Mouse (Mus musculus): ENCODE measurements at regions not wholly inside any gene's neighbourhood (a gene's known extent, or its start where the extent isn't known, plus 50 kb on each side); places are given as distances from the start of the nearest gene placed in this dataset.

DNA sequence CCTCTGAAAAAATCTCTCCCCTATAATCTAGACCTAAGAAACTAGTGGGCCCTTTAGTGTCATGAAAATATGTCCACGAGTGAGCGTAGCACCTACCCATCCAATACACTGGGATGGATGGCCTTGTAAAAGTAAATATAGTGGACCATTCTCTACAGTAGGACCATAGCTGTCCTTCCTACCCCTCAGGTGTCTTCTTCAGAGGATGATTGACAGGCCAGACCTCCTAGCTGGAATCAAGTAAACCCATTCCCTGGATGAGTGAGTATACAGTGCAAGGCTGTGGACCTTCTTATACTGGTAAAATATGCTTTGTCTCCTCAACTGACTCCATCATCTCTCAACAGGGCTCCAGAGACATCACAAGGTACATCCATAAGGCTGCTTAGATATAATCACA, 274.8 kb upstream of the Vstm2b start:
- H3K9ac ChIP-seq, result no peak overlapping the region
- H3K36me3 ChIP-seq, result no peaks in the 10 kb centered on the region
- H3K9me3 ChIP-seq (replicated peaks), result no peaks in the 10 kb centered on the region
- ATAC-seq (replicated peaks; ENCODE audit: low FRiP score), result peak; percentile 53; the same call in 1 of the 2 replicates
- no peak overlapping the region for H3K4me2 ChIP-seq
- no peaks in the 10 kb centered on the region for H3K4me1 ChIP-seq
- no peak overlapping the region for H3K4me3 ChIP-seq (replicated peaks)
- H3K27ac ChIP-seq, result no peak overlapping the region
- 78% methylated on average over 2 of the region's 2 CpGs for WGBS
- no peaks in the 10 kb centered on the region for H3K27me3 ChIP-seq

DNA sequence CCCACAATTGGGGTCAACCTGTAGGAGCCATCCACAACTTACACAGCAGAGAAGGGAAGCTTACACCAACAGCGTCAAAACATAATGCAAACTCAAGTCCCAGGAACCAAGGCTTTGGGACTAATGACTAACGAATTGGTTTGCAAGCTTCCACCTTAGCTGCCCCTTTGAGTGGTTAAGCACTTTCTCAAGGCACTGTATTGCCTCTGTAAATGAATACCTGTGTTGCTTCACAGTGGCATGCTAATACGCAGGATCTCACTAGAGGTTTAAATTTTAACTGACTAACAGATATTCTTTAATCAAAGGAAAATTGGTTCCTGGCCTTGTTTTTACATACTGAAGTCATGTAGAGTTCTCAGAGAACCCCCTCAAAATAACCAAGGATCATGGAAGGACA, 261.8 kb upstream of the Vstm2b start:
- Histone ChIP-seq H3K9ac (no peak overlapping the region), H3K36me3 (no peaks in the 10 kb centered on the region), H3K4me2 (no peak overlapping the region), H3K27me3 (no peaks in the 10 kb centered on the region), H3K27ac (no peak overlapping the region), H3K4me1 (no peaks in the 10 kb centered on the region), H3K9me3 (replicated peaks) (no peaks in the 10 kb centered on the region), H3K4me3 (replicated peaks) (no peak overlapping the region)
- ATAC-seq (replicated peaks; ENCODE audit: low FRiP score), result peak; percentile 87
- 74% methylated on average over 3 of the region's 3 CpGs for WGBS

DNA sequence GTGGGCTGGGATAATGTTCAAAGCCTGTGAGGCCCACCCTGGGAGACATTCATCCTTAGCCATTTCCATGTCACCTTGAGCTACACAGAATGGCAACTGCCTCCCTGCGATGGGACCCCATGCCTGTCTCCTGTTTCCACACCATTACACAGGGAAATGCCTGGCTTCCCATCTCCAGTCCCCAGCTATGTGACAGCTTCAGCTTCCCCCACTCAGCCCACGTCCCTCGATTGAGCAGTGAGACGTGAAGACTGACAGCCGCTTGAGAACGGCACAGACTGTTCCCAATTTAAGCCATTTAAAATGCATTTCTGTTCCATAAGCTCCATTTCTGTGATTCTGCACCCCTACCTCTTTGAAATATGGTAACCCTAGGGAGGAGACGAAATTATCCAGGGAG, 243.1 kb upstream of the Vstm2b start:
- Histone ChIP-seq H3K27ac (no peak overlapping the region), H3K36me3 (no peaks in the 10 kb centered on the region), H3K9ac (no peak overlapping the region), H3K4me2 (no peak overlapping the region), H3K4me1 (peaks cover 18% of the 10 kb centered on the region), H3K9me3 (replicated peaks) (no peaks in the 10 kb centered on the region), H3K27me3 (no peaks in the 10 kb centered on the region), H3K4me3 (replicated peaks) (no peak overlapping the region)
- ATAC-seq (replicated peaks; ENCODE audit: low FRiP score), result peak; percentile 74
- WGBS, result 39% methylated on average over 7 of the region's 7 CpGs

DNA sequence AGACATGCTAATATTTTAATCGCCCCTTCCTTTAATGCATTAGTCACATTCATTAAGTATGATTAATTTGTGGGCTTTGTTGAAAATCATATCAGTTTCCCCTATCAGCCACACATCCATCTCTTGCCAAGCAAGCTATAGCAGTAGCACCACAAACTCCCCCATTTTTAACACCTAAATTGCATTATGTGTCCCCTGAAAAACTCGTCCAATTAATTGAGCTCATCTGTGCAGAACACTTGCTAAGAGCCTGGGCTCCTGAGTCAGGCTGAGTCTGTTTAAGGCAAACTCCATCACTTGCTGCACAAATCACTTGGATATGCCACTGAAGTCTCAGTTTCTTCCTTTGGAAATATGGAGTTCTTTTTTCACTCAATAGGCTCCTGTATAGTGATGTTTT, 242.7 kb upstream of the Vstm2b start:
- Histone ChIP-seq H3K4me1 (peaks cover 21% of the 10 kb centered on the region), H3K4me2 (no peak overlapping the region), H3K36me3 (no peaks in the 10 kb centered on the region), H3K9me3 (replicated peaks) (no peaks in the 10 kb centered on the region), H3K9ac (no peak overlapping the region), H3K4me3 (replicated peaks) (no peak overlapping the region), H3K27ac (no peak overlapping the region), H3K27me3 (no peaks in the 10 kb centered on the region)
- WGBS, result 61% methylated on average over 2 of the region's 2 CpGs
- ATAC-seq (replicated peaks; ENCODE audit: low FRiP score), result no peak

DNA sequence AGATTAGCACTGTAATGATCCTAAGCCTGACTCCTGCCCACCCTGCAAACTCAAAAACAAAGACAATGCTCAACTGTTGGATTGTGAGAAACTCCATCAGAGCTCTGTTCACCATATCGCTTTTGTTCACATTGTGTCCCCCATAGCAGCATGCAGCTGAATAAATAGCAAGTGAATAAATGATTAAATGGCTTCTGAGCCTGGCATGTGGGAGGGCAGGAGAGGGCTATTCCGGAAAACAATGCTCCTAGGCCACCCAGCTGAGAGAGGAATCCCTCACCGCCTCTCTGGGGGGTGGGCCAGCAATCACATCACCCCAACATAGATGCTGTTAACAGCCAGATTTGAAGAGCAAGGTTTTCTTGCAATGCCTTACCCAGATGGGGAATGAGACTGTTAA, 238.5 kb upstream of the Vstm2b start:
- Histone ChIP-seq H3K36me3 (no peaks in the 10 kb centered on the region), H3K9me3 (replicated peaks) (no peaks in the 10 kb centered on the region), H3K4me1 (peaks cover 18% of the 10 kb centered on the region), H3K4me2 (no peak overlapping the region), H3K4me3 (replicated peaks) (no peak overlapping the region), H3K27me3 (no peaks in the 10 kb centered on the region), H3K9ac (no peak overlapping the region), H3K27ac (no peak overlapping the region)
- WGBS, result 10% methylated on average over 3 of the region's 3 CpGs
- ATAC-seq (replicated peaks; ENCODE audit: low FRiP score), result peak; percentile 43

DNA sequence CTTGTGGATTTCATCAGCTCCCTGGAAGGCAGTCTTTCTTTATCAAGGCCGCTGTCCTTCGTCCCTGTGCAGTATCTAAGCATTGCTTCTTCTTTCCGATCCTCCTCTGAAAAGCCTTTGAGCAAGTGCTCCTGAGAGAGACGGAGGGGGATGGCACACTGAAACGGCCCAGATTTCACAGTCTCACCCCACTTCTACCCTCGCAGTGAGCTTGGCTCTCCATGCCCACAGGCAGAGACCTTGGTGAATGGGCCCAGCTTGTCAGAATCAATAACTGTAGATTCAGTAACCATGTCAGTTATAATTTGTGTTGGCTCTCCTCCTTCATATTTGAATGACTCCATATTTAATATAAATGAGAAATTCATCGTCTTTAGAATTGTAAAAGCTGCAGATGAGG, 234.3 kb upstream of the Vstm2b start:
- H3K4me2 ChIP-seq, result no peak overlapping the region
- ATAC-seq (replicated peaks; ENCODE audit: low FRiP score), result no peak
- no peaks in the 10 kb centered on the region for H3K9me3 ChIP-seq (replicated peaks)
- H3K27me3 ChIP-seq, result no peaks in the 10 kb centered on the region
- no peaks in the 10 kb centered on the region for H3K36me3 ChIP-seq
- no peak overlapping the region for H3K9ac ChIP-seq
- no peak overlapping the region for H3K27ac ChIP-seq
- H3K4me1 ChIP-seq, result peaks cover 9% of the 10 kb centered on the region; the same call in 1 of the 2 replicates
- WGBS, result 83% methylated on average over 7 of the region's 7 CpGs
- no peak overlapping the region for H3K4me3 ChIP-seq (replicated peaks)

DNA sequence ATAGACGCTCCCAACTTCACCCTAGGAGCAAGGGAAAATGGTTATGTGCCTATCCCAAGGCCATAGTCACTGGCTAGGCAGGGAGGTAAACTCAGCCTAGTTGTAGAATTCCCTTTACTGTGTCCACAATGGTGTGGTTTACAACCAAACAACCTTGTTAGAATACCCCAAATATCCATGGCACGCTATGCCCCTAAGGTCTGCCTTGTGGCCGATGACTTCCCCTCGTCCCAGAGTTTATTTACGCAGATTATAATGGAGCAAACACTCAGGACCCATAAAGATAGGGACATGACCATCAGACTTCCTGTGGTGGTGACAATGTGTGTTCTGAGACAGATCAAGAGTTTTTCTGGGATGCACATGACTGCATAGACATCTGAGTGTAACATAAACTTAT, 231.5 kb upstream of the Vstm2b start:
- ATAC-seq (replicated peaks; ENCODE audit: low FRiP score), result no peak

DNA sequence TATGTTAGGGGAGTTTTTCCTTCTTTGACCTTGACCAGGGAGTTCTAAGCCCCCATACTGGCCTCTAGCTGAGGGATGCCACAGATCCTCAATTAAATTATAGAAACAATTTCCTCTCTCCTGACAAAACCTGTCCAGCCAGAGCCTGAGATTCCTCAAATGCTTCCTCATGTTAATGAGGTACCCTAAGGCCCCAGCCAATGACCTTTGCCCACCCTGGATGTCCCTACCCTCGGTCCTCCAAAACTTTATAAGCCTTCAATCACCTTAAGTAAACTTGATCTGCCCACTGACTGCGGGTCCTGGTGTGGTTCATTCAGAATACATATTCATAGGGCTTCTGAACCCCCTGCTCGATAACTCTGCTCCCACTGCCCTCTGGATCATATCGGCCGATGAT, 227.7 kb upstream of the Vstm2b start:
- no peak for ATAC-seq (replicated peaks; ENCODE audit: low FRiP score)

More for the DNA sequence above, 231.5 kb upstream of the Vstm2b start:
- no peaks in the 10 kb centered on the region for H3K27me3 ChIP-seq
- H3K27ac ChIP-seq, result no peak overlapping the region
- whole genome bisulfite sequencing, result 89% methylated on average over 5 of the region's 5 CpGs
- H3K4me3 ChIP-seq (replicated peaks), result no peak overlapping the region
- no peaks in the 10 kb centered on the region for H3K9me3 ChIP-seq (replicated peaks)
- no peak overlapping the region for H3K9ac ChIP-seq
- no peaks in the 10 kb centered on the region for H3K4me1 ChIP-seq
- no peak overlapping the region for H3K4me2 ChIP-seq
- H3K36me3 ChIP-seq, result no peaks in the 10 kb centered on the region

DNA sequence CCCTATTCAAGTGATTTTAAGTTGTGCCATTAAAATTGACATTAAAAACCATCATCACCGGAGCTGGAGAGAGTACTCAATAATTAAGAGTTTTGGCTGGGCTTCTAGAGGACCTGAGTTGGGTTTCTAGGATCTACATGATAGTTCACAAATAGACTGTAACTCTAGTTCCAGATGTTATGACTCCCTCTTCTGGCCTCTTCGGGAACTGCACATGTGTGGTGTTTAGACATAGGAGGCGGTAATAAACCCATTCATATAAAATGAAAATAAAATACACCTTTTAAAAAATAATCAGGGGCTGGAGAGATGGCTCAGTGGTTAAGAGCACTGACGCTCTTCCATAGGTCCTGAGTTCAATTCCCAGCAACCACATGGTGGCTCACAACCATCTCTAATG, 227.1 kb upstream of the Vstm2b start:
- no peaks in the 10 kb centered on the region for H3K27me3 ChIP-seq
- 95% methylated on average over 4 of the region's 4 CpGs for WGBS
- no peak overlapping the region for H3K4me3 ChIP-seq (replicated peaks)
- H3K4me1 ChIP-seq, result 0 out of 2 replicates have a peak, but pooled peaks cover 4% of the 10 kb centered on the region
- H3K4me2 ChIP-seq, result no peak overlapping the region
- no peaks in the 10 kb centered on the region for H3K36me3 ChIP-seq
- H3K27ac ChIP-seq, result no peak overlapping the region
- no peaks in the 10 kb centered on the region for H3K9me3 ChIP-seq (replicated peaks)
- no peak for ATAC-seq (replicated peaks; ENCODE audit: low FRiP score)
- H3K9ac ChIP-seq, result no peak overlapping the region

More for the DNA sequence above, 227.7 kb upstream of the Vstm2b start:
- no peaks in the 10 kb centered on the region for H3K9me3 ChIP-seq (replicated peaks)
- H3K4me1 ChIP-seq, result 0 out of 2 replicates have a peak, but pooled peaks cover 4% of the 10 kb centered on the region
- 73% methylated on average over 5 of the region's 5 CpGs for WGBS
- no peak overlapping the region for H3K4me3 ChIP-seq (replicated peaks)
- H3K4me2 ChIP-seq, result no peak overlapping the region
- H3K27ac ChIP-seq, result peak overlapping the region; percentile 67
- no peaks in the 10 kb centered on the region for H3K27me3 ChIP-seq
- H3K9ac ChIP-seq, result no peak overlapping the region
- no peaks in the 10 kb centered on the region for H3K36me3 ChIP-seq

DNA sequence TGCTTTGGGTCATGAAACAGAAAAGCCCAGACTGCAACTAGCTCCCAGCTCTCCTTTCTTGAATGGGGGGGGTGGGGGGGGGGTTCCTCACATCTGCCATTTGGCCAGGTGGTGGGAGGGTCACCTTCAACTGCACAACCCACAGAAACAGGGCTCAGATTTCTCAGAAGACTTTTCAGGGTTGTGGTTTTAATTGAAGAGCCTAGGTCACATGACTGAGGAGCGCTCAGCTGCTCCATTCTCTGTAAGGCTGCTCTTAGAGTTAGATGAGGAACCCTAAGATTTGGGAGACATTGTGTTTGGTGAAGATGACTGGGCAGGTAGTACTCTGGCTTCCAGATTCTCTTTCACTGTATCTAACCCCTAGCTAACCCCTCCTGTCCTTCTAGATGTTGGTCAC, 225.8 kb upstream of the Vstm2b start:
- Histone ChIP-seq H3K27me3 (no peaks in the 10 kb centered on the region), H3K9ac (no peak overlapping the region), H3K4me2 (no peak overlapping the region), H3K36me3 (no peaks in the 10 kb centered on the region), H3K4me1 (0 out of 2 replicates have a peak, but pooled peaks cover 4% of the 10 kb centered on the region), H3K27ac (no peak overlapping the region), H3K4me3 (replicated peaks) (no peak overlapping the region), H3K9me3 (replicated peaks) (no peaks in the 10 kb centered on the region)
- ATAC-seq (replicated peaks; ENCODE audit: low FRiP score), result peak; percentile 72
- WGBS, result 52% methylated on average over 1 of the region's 1 CpGs

DNA sequence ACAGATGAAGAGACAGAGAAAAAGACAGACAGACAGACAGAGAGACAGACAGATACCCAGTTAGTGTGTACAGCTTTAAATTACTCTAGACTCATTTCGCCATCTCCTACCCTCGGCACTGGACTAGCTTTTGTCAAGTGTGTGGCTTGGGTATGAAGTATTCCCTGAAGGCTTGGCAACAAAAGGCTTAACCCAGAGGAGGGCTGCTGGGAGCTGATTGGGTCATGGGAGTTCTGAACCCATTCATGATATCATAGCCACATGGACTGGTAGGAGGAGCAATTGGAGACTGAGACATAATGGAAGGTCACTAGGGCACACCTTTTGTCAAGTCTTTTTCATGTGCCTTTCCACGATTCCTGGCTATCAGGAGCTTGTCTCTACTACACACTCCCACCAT, 223.7 kb upstream of the Vstm2b start:
- H3K9me3 ChIP-seq (replicated peaks), result no peaks in the 10 kb centered on the region
- WGBS, result 62% methylated on average over 3 of the region's 3 CpGs
- H3K4me1 ChIP-seq, result 0 out of 2 replicates have a peak, but pooled peaks cover 7% of the 10 kb centered on the region
- no peak overlapping the region for H3K27ac ChIP-seq
- H3K4me3 ChIP-seq (replicated peaks), result no peak overlapping the region
- H3K9ac ChIP-seq, result no peak overlapping the region
- no peak for ATAC-seq (replicated peaks; ENCODE audit: low FRiP score)
- no peaks in the 10 kb centered on the region for H3K36me3 ChIP-seq
- no peak overlapping the region for H3K4me2 ChIP-seq
- H3K27me3 ChIP-seq, result no peaks in the 10 kb centered on the region

DNA sequence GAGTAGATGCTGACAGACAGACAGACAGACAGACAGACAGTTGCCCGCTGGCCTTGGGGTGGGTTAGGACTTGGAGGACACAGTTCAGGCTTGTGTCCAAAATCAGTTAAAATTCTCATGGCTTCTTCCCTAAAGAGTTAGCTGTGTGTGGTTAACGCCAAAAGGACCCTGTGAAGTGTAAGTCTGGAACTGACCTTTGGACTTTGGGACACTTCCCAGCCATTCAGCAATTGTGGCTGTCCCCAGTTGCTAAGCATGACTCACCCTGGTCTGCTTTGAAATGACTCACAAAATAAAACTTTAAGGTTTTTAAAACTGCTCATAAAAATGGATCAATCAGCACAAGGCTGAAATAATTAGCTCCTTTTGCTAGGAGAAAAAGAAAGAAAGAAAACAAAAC, 220.5 kb upstream of the Vstm2b start:
- no peak for ATAC-seq (replicated peaks; ENCODE audit: low FRiP score)
- Histone ChIP-seq H3K4me3 (replicated peaks) (no peak overlapping the region), H3K27ac (no peak overlapping the region)

DNA sequence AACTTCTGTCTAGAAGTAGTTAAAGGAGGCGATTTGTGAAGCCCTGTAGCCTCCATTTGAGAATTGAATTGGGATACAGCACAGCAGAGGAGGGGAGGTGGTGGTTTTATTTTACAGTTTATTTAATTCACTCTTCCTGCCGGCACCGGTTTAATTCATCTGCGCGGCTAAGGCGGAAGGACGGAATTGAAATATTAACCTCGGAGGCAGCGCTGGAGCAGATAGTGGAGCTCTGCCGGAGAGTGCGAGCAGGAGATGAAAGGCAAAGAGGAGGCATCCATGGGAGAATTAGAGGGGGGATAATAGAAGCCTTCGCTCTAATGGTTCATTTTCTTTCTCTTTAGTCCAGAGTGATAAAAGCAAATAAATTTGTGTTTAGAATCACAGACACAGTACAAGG, 217.6 kb upstream of the Vstm2b start:
- Histone ChIP-seq H3K9me3 (replicated peaks) (no peaks in the 10 kb centered on the region), H3K27ac (no peak overlapping the region), H3K4me2 (peak overlapping the region; percentile 14; the same call in 1 of the 2 replicates), H3K27me3 (no peaks in the 10 kb centered on the region), H3K4me1 (peaks cover 31% of the 10 kb centered on the region), H3K36me3 (no peaks in the 10 kb centered on the region), H3K9ac (no peak overlapping the region), H3K4me3 (replicated peaks) (no peak overlapping the region)
- 34% methylated on average over 12 of the region's 12 CpGs for WGBS
- 0 out of 2 replicates have a peak, but pooled peaks have one; percentile 19 for ATAC-seq (replicated peaks; ENCODE audit: low FRiP score)

More for the DNA sequence above, 220.5 kb upstream of the Vstm2b start:
- no peaks in the 10 kb centered on the region for H3K27me3 ChIP-seq
- no peak overlapping the region for H3K9ac ChIP-seq
- H3K4me2 ChIP-seq, result no peak overlapping the region
- H3K4me1 ChIP-seq, result peaks cover 24% of the 10 kb centered on the region
- H3K9me3 ChIP-seq (replicated peaks), result no peaks in the 10 kb centered on the region
- H3K36me3 ChIP-seq, result no peaks in the 10 kb centered on the region
- 51% methylated on average over 2 of the region's 2 CpGs for WGBS

Data from kidney, embryonic 15.5 days (tissue).